ENCODE assay signal across 25 mouse cellular contexts in genomic region chr4:102929491-102929890, GRCm38 (mm10). TPM values are rescaled to one million over a fixed set of nuclear protein-coding genes. Genes with fewer than 3 reads are reported as not detected.
"Had no signal": no experiment of that assay in that cellular context is flagged by ENCODE, and none has a peak within 500 bp of the region (broad histone marks: within the 10 kb centered on the region; RNA-seq: fewer than 3 reads in every experiment).

No protein-coding gene starts in this region.

- H3K27ac ChIP-seq: limb, embryonic 10.5 days; limb, embryonic 13.5 days; liver, embryonic 12.5 days; liver, embryonic 15.5 days; lung, embryonic 15.5 days; neural tube, embryonic 13.5 days; stomach, embryonic 15.5 days had no signal

- H3K9me3 ChIP-seq: limb, embryonic 10.5 days; limb, embryonic 13.5 days; liver, embryonic 12.5 days; liver, embryonic 15.5 days; lung, embryonic 15.5 days; neural tube, embryonic 13.5 days; stomach, embryonic 15.5 days had no signal

- H3K9ac ChIP-seq: limb, embryonic 13.5 days; liver, embryonic 12.5 days; liver, embryonic 15.5 days; lung, embryonic 15.5 days; neural tube, embryonic 13.5 days; stomach, embryonic 15.5 days had no signal

- H3K27me3 ChIP-seq: limb, embryonic 13.5 days; liver, embryonic 12.5 days; liver, embryonic 15.5 days; lung, embryonic 15.5 days; neural tube, embryonic 13.5 days; stomach, embryonic 15.5 days had no signal

- H3K4me1 ChIP-seq: limb, embryonic 10.5 days; limb, embryonic 13.5 days; liver, embryonic 12.5 days; liver, embryonic 15.5 days; lung, embryonic 15.5 days; neural tube, embryonic 13.5 days; stomach, embryonic 15.5 days had no signal

- H3K4me3 ChIP-seq: limb, embryonic 10.5 days; limb, embryonic 13.5 days; liver, embryonic 12.5 days; liver, embryonic 15.5 days; lung, embryonic 15.5 days; myocyte; neural tube, embryonic 13.5 days; stomach, embryonic 15.5 days had no signal

- H3K4me2 ChIP-seq: limb, embryonic 13.5 days; liver, embryonic 12.5 days; liver, embryonic 15.5 days; lung, embryonic 15.5 days; midbrain, embryonic 11.5 days; neural tube, embryonic 13.5 days; stomach, embryonic 15.5 days had no signal

- DNase-seq: kidney, adult 9 months; kidney, postnatal 25 days; layer of hippocampus, postnatal 36 days; liver; lung, adult 18-20 months; lung, postnatal 14 days; lung, postnatal 4 days; midbrain, embryonic 14.5 days; right cerebral cortex, adult 18-20 months; right cerebral cortex, postnatal 14 days; spleen, adult 18-20 months; thymus, postnatal 25 days had no signal

- ATAC-seq: intestine, postnatal 0 days; liver, embryonic 12.5 days had no signal

- H3K36me3 ChIP-seq: limb, embryonic 10.5 days; limb, embryonic 13.5 days; liver, embryonic 12.5 days; liver, embryonic 15.5 days; lung, embryonic 15.5 days; stomach, embryonic 15.5 days had no signal

RNA-seq across cellular contexts. Expression of gene Tctex1d1, which starts 48.9 kb away (rescaled TPM):
- total RNA-seq: megakaryocyte-erythroid progenitor cell, adult 5-6 weeks; monocyte, adult 5-6 weeks; neutrophil, adult 5-6 weeks had no signal
- polyA plus RNA-seq: midbrain, embryonic 11.5 days; myocyte had no signal
